Mouse (Mus musculus): Measurements from ENCODE around the gene Hlf. TPM values are rescaled to one million over a fixed set of nuclear protein-coding genes. Genes with fewer than 3 reads are reported as not detected.
A peak's percentile ranks its signal among the peaks of the same experiment; 100 is the strongest.

Gene Hlf
- total RNA-seq, 2 experiments from 2014 or later: 82.2 to 96.9 TPM

GRCm38 (mm10) chr11:90349486-90350152, 41.1 kb downstream of the Hlf start:
- intact Hi-C loops (cut with DNase I): no loop called here
- DNase-seq (ENCODE audit: low spot score in 2 of 2): no peak

GRCm38 (mm10) chr11:90347667-90348459, 42.8 kb downstream of the Hlf start:
- intact Hi-C loops (cut with DNase I): no loop called here
- DNase-seq (ENCODE audit: low spot score in 2 of 2): no peak

- intact Hi-C loops (cut with DNase I): no loop called here
- no peak for DNase-seq (ENCODE audit: low spot score in 2 of 2)
Observed at GRCm38 (mm10) chr11:90345746-90346145, 44.9 kb downstream of the Hlf start.

- DNase-seq (ENCODE audit: low spot score in 2 of 2): no peak
- intact Hi-C loops (cut with DNase I): no loop called here
Observed at GRCm38 (mm10) chr11:90342858-90343257, 47.8 kb downstream of the Hlf start.

GRCm38 (mm10) chr11:90342267-90342666, 48.4 kb downstream of the Hlf start:
- DNase-seq (ENCODE audit: low spot score in 2 of 2): no peak
- intact Hi-C loops (cut with DNase I): no loop called here

GRCm38 (mm10) chr11:90340836-90341235, 49.9 kb downstream of the Hlf start:
- DNase-seq (ENCODE audit: low spot score in 2 of 2): no peak
- intact Hi-C loops (cut with DNase I): no loop called here

- intact Hi-C loops (cut with DNase I): no loop called here
- peak in 1 of 2 experiments; percentile 56 for DNase-seq (ENCODE audit: low spot score in 2 of 2)
Observed at GRCm38 (mm10) chr11:90334816-90335215, 55.9 kb downstream of the Hlf start.

GRCm38 (mm10) chr11:90332737-90333136, 58.0 kb downstream of the Hlf start:
- intact Hi-C loops (cut with DNase I): no loop called here
- DNase-seq (ENCODE audit: low spot score in 2 of 2): no peak

- intact Hi-C loops (cut with DNase I): no loop called here
- DNase-seq (ENCODE audit: low spot score in 2 of 2): no peak
Observed at GRCm38 (mm10) chr11:90330202-90330694, 60.4 kb downstream of the Hlf start.

GRCm38 (mm10) chr11:90326836-90327235, 63.9 kb downstream of the Hlf start:
- intact Hi-C loops (cut with DNase I): no loop called here
- DNase-seq (ENCODE audit: low spot score in 2 of 2): no peak

- intact Hi-C loops (cut with DNase I): no loop called here
- DNase-seq (ENCODE audit: low spot score in 2 of 2): no peak
Observed at GRCm38 (mm10) chr11:90326146-90326545, 64.5 kb downstream of the Hlf start.

- intact Hi-C loops (cut with DNase I): no loop called here
- DNase-seq (ENCODE audit: low spot score in 2 of 2): no peak
Observed at GRCm38 (mm10) chr11:90324597-90324996, 66.1 kb downstream of the Hlf start.

GRCm38 (mm10) chr11:90320922-90321321, 69.8 kb downstream of the Hlf start:
- intact Hi-C loops (cut with DNase I): no loop called here

GRCm38 (mm10) chr11:90317482-90317881, 73.2 kb downstream of the Hlf start:
- intact Hi-C loops (cut with DNase I): loop anchor here (5.0 kb wide), 4 partner anchors 50 to 305 kb away; no protein-coding TSS in a partner anchor
- DNase-seq (ENCODE audit: low spot score in 2 of 2): peak; percentile 70 to 82

More at GRCm38 (mm10) chr11:90320922-90321321, 69.8 kb downstream of the Hlf start:
- no peak for DNase-seq (ENCODE audit: low spot score in 2 of 2)

GRCm38 (mm10) chr11:90314606-90315005, 76.1 kb downstream of the Hlf start:
- DNase-seq (ENCODE audit: low spot score in 2 of 2): peak; percentile 27 to 78
- intact Hi-C loops (cut with DNase I): loop anchor here (5.0 kb wide), 4 partner anchors 53 to 308 kb away; no protein-coding TSS in a partner anchor

GRCm38 (mm10) chr11:90306993-90307392, 83.7 kb downstream of the Hlf start:
- intact Hi-C loops (cut with DNase I): loop anchor here (5.0 kb wide), 1 partner anchor 310 kb away; no protein-coding TSS in a partner anchor
- peak; percentile 31 to 34 for DNase-seq (ENCODE audit: low spot score in 2 of 2)

GRCm38 (mm10) chr11:90306067-90306466, 84.6 kb downstream of the Hlf start:
- intact Hi-C loops (cut with DNase I): loop anchor here (5.0 kb wide), 1 partner anchor 311 kb away; no protein-coding TSS in a partner anchor
- DNase-seq (ENCODE audit: low spot score in 2 of 2): no peak

GRCm38 (mm10) chr11:90294622-90295021, 96.1 kb downstream of the Hlf start:
- intact Hi-C loops (cut with DNase I): no loop called here
- DNase-seq (ENCODE audit: low spot score in 2 of 2): no peak

GRCm38 (mm10) chr11:90292766-90293165, 97.9 kb downstream of the Hlf start:
- intact Hi-C loops (cut with DNase I): no loop called here
- DNase-seq (ENCODE audit: low spot score in 2 of 2): no peak

GRCm38 (mm10) chr11:90291156-90291555, 99.5 kb downstream of the Hlf start:
- intact Hi-C loops (cut with DNase I): no loop called here
- no peak for DNase-seq (ENCODE audit: low spot score in 2 of 2)
